Mouse (Mus musculus) megakaryocyte, embryonic 14.5 days (primary cell): ENCODE results near the gene Kcna5.

Experiments
- FLI1 ChIP-seq: IDR thresholded peaks from 2 replicates; pipeline ENCODE4 v1.6.1; 2012; ENCODE audit warnings: low read length, inconsistent platforms, mixed read lengths
- GATA1 ChIP-seq: IDR thresholded peaks from 3 replicates; pipeline ENCODE4 v1.6.1; 2012; ENCODE audit warnings: mixed read lengths, low read length, inconsistent platforms, borderline replicate concordance

DNA sequence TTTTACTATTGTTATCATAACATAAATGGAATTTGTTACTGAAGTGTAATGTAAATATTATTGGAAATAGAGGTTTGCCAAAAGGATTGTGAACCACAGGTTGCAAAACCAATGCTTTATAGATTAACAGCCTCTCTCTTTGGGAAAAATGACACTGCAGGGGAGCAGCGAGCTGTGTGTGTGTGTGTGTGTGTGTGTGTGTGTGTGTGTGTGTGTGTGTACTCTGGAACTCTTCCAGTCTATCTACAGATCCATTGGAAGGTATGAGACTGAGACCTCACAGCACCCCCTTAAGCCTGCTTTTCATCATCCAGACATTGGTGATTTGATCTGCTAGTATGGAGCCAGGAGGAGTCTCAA is 679 bp upstream of the Kcna5 start:
- no peak for TF ChIP-seq FLI1
- TF ChIP-seq GATA1: no peak
